Mouse (Mus musculus) frontal cortex, adult (tissue): ENCODE data around the gene Kif1b.
A peak's percentile ranks its signal among the peaks of the same experiment; 100 is the strongest.
"Not testable (repeated sequence)": the region's sequence is repeated elsewhere in the genome, so short reads cannot be mapped to it uniquely, and the experiment has no call there.

ENCODE experiments used
- ATAC-seq: cut with Nextera tagmentation; 2 replicates; pipeline ENCODE4 v1.9.2; 2017; ENCODE audit warnings: mild to moderate bottlenecking, moderate library complexity, mixed read lengths; ENCODE audit not compliant: low TSS enrichment

Gene Kif1b

GRCm38 (mm10) chr4:149220042-149220473 is 87.4 kb downstream of the Kif1b start:
- ATAC-seq: peak; percentile 50

GRCm38 (mm10) chr4:149219401-149220041 is 88.0 kb downstream of the Kif1b start:
- ATAC-seq: no peak; the same call in 1 of the 2 replicates

- no peak for ATAC-seq
Observed at GRCm38 (mm10) chr4:149218476-149218875, 89.0 kb downstream of the Kif1b start.

GRCm38 (mm10) chr4:149215982-149216381 is 91.5 kb downstream of the Kif1b start:
- no peak for ATAC-seq

- no peak for ATAC-seq
Observed at GRCm38 (mm10) chr4:149215397-149215796, 92.1 kb downstream of the Kif1b start.

- not testable (repeated sequence) for ATAC-seq
Observed at GRCm38 (mm10) chr4:149214468-149214867, 93.0 kb downstream of the Kif1b start.

- ATAC-seq: no peak
Observed at GRCm38 (mm10) chr4:149213466-149213865, 94.0 kb downstream of the Kif1b start.

- ATAC-seq: not testable (repeated sequence)
Observed at GRCm38 (mm10) chr4:149211441-149211840, 96.1 kb downstream of the Kif1b start.

GRCm38 (mm10) chr4:149202467-149202866 is 105.0 kb downstream of the Kif1b start:
- ATAC-seq: no peak

GRCm38 (mm10) chr4:149201110-149201509 is 106.4 kb downstream of the Kif1b start:
- no peak for ATAC-seq

- no peak for ATAC-seq
Observed at GRCm38 (mm10) chr4:149197180-149197579, 110.3 kb downstream of the Kif1b start.

GRCm38 (mm10) chr4:149191103-149191502 is 116.4 kb downstream of the Kif1b start:
- no peak for ATAC-seq

- no peak for ATAC-seq
Observed at GRCm38 (mm10) chr4:149188563-149188962, 118.9 kb downstream of the Kif1b start.

GRCm38 (mm10) chr4:149182755-149183154 is 124.7 kb downstream of the Kif1b start:
- ATAC-seq: no peak

- no peak for ATAC-seq
Observed at GRCm38 (mm10) chr4:149182192-149182591, 125.3 kb downstream of the Kif1b start.

GRCm38 (mm10) chr4:149179573-149179972 is 127.9 kb downstream of the Kif1b start:
- ATAC-seq: no peak

GRCm38 (mm10) chr4:149179160-149179559 is 128.3 kb downstream of the Kif1b start:
- ATAC-seq: no peak

- ATAC-seq: no peak
Observed at GRCm38 (mm10) chr4:149178328-149178727, 129.2 kb downstream of the Kif1b start.

- ATAC-seq: no peak
Observed at GRCm38 (mm10) chr4:149177046-149177445, 130.4 kb downstream of the Kif1b start.

- no peak for ATAC-seq
Observed at GRCm38 (mm10) chr4:149176645-149177044, 130.8 kb downstream of the Kif1b start.

- ATAC-seq: peak; percentile 7; the same call in 1 of the 2 replicates
Observed at GRCm38 (mm10) chr4:149173661-149174060, 133.8 kb downstream of the Kif1b start.

- peak; percentile 41; the same call in 1 of the 2 replicates for ATAC-seq
Observed at GRCm38 (mm10) chr4:149172666-149173065, 134.8 kb downstream of the Kif1b start.

GRCm38 (mm10) chr4:149172083-149172482 is 135.4 kb downstream of the Kif1b start:
- ATAC-seq: no peak

- ATAC-seq: no peak
Observed at GRCm38 (mm10) chr4:149171581-149171981, 135.9 kb downstream of the Kif1b start.
